Mouse (Mus musculus) hindbrain, embryonic 14.5 days (tissue): Measurements from ENCODE around the gene Myo1d. TPM values are rescaled to one million over a fixed set of nuclear protein-coding genes. Genes with fewer than 3 reads are reported as not detected.

Experiments used
- ATAC-seq: fragments of 200-750 bp; cut with Nextera tagmentation; 2 replicates; pipeline ENCODE4 v1.8.0; 2017; ENCODE audit warnings: moderate number of reproducible peaks, mild to moderate bottlenecking, moderate TSS enrichment, moderate library complexity; ENCODE audit not compliant: low FRiP score
- DNase-seq: peaks from one replicate; pipeline ENCODE4 v3.0.0-alpha.2; 2015; ENCODE audit warnings: low spot score
- H3K27ac ChIP-seq: fragments of 300-500 bp; sonication (generic); 2 replicates; pipeline ENCODE4 v1.5.1; 2014; ENCODE audit warnings: mild to moderate bottlenecking, moderate library complexity
- H3K27me3 ChIP-seq: fragments of 300-500 bp; sonication (generic); 2 replicates; pipeline ENCODE4 v1.6.1; 2014; ENCODE audit warnings: mild to moderate bottlenecking, low read length, mixed read lengths; ENCODE audit not compliant: control insufficient read depth, insufficient read depth
- H3K36me3 ChIP-seq: fragments of 300-500 bp; sonication (generic); replicated peaks from 2 replicates; pipeline ENCODE4 v1.6.1; 2014; ENCODE audit not compliant: control insufficient read depth, insufficient read depth
- H3K4me1 ChIP-seq: fragments of 300-500 bp; sonication (generic); replicated peaks from 2 replicates; pipeline ENCODE4 v1.6.1; 2014; ENCODE audit warnings: antibody characterized with exemption, low read length, mixed read lengths; ENCODE audit not compliant: control insufficient read depth, insufficient read depth
- H3K4me2 ChIP-seq: fragments of 300-500 bp; sonication (generic); replicated peaks from 2 replicates; pipeline ENCODE4 v1.6.1; 2014; ENCODE audit warnings: mild to moderate bottlenecking, moderate library complexity
- H3K4me3 ChIP-seq: fragments of 300-500 bp; sonication (generic); replicated peaks from 2 replicates; pipeline ENCODE4 v1.5.1; 2014; ENCODE audit warnings: mild to moderate bottlenecking, low read length
- H3K9ac ChIP-seq: fragments of 300-500 bp; sonication (generic); 2 replicates; pipeline ENCODE4 v1.6.1; 2014
- H3K9me3 ChIP-seq: fragments of 300-500 bp; sonication (generic); 2 replicates; pipeline ENCODE4 v1.6.1; 2016; ENCODE audit warnings: low read length; ENCODE audit not compliant: control insufficient read depth
- WGBS: fragments of 180-500 bp; shearing (Covaris S2); extraction: QIAGEN DNeasy Blood & Tissue Kit; methylation state at CpG from one replicate; pipeline ENCODE4 v1.1.7; 2014; 5-methylcytosine and 5-hydroxymethylcytosine counted together
- polyA plus RNA-seq: library from polyadenylated mRNA; unstranded; fragments of >200 nt; fragmentation: Nextera tagmentation; extraction: Ambion mirVana; gene quantifications from 2 replicates; pipeline ENCODE4 v1.2.1, GENCODE M21; 2014

The Myo1d gene
- polyA plus RNA-seq, 1 experiment from 2014 or later, result 2.9 TPM

GRCm38 (mm10) chr11:80754201-80754600, 25.6 kb downstream of the Myo1d start:
- ATAC-seq (no peak), DNase-seq (no peak)
- Histone ChIP-seq H3K9ac (no peak overlapping the region), H3K27ac (no peak overlapping the region), H3K9me3 (no peaks in the 10 kb centered on the region), H3K4me3 (no peak overlapping the region), H3K27me3 (no peaks in the 10 kb centered on the region), H3K4me1 (no peaks in the 10 kb centered on the region), H3K36me3 (no peaks in the 10 kb centered on the region), H3K4me2 (no peak overlapping the region)
- 76% methylated on average over 2 of the region's 2 CpGs for WGBS

- H3K27ac ChIP-seq, result no peak overlapping the region
- H3K4me2 ChIP-seq, result no peak overlapping the region
- H3K4me1 ChIP-seq, result peaks cover 8% of the 10 kb centered on the region; the same call in 1 of the 2 replicates
- no peak overlapping the region for H3K4me3 ChIP-seq
- no peak overlapping the region for H3K9ac ChIP-seq
- 92% methylated on average over 1 of the region's 1 CpGs for WGBS
- ATAC-seq (no peak), DNase-seq (no peak)
- H3K36me3 ChIP-seq, result no peaks in the 10 kb centered on the region
- H3K27me3 ChIP-seq, result no peaks in the 10 kb centered on the region
- H3K9me3 ChIP-seq, result no peaks in the 10 kb centered on the region
These were observed 28.7 kb downstream of the Myo1d start for GRCm38 (mm10) chr11:80751168-80751567.

DNA sequence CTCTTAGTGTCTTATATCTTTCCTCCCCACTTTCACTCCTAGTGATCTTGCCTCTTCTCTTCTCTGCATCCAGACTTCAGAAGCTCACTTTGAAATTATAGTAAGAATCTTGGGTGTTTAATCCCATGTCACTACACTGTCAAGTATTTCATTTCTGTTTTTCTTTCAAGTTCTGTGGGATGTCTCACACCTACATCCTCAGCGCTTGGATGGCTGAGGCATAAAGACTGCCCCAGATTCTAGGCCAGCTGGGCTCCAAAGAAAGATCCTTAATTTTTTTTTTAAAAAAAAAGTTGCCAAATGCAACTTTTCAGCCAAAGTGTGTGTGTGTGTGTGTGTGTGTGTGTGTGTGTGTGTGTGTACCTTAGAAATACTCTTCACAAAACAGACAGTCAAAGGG, 30.6 kb downstream of the Myo1d start:
- ATAC-seq (no peak), DNase-seq (no peak)
- Histone ChIP-seq H3K4me3 (no peak overlapping the region), H3K27me3 (no peaks in the 10 kb centered on the region), H3K4me2 (no peak overlapping the region), H3K9ac (no peak overlapping the region), H3K27ac (no peak overlapping the region), H3K36me3 (no peaks in the 10 kb centered on the region), H3K9me3 (no peaks in the 10 kb centered on the region), H3K4me1 (peaks cover 8% of the 10 kb centered on the region; the same call in 1 of the 2 replicates)
- WGBS, result 100% methylated on average over 1 of the region's 1 CpGs

GRCm38 (mm10) chr11:80745426-80745825, 34.4 kb downstream of the Myo1d start:
- Histone ChIP-seq H3K9me3 (no peaks in the 10 kb centered on the region), H3K36me3 (no peaks in the 10 kb centered on the region), H3K27me3 (no peaks in the 10 kb centered on the region), H3K4me2 (no peak overlapping the region), H3K9ac (no peak overlapping the region), H3K4me3 (no peak overlapping the region), H3K27ac (no peak overlapping the region), H3K4me1 (peaks cover 8% of the 10 kb centered on the region; the same call in 1 of the 2 replicates)
- 94% methylated on average over 5 of the region's 5 CpGs for WGBS
- ATAC-seq (no peak), DNase-seq (no peak)

GRCm38 (mm10) chr11:80743823-80744410, 35.9 kb downstream of the Myo1d start:
- Histone ChIP-seq H3K4me2 (no peak overlapping the region), H3K9ac (no peak overlapping the region), H3K4me3 (no peak overlapping the region), H3K4me1 (peaks cover 8% of the 10 kb centered on the region; the same call in 1 of the 2 replicates), H3K27ac (no peak overlapping the region), H3K36me3 (no peaks in the 10 kb centered on the region), H3K27me3 (no peaks in the 10 kb centered on the region), H3K9me3 (no peaks in the 10 kb centered on the region)
- DNase-seq (no peak), ATAC-seq (no peak)
- 81% methylated on average over 4 of the region's 4 CpGs for WGBS

GRCm38 (mm10) chr11:80742462-80742861, 37.4 kb downstream of the Myo1d start:
- WGBS, result 97% methylated on average over 4 of the region's 4 CpGs
- DNase-seq, result no peak
- no peak overlapping the region for H3K9ac ChIP-seq
- ATAC-seq, result no peak
- peaks cover 8% of the 10 kb centered on the region; the same call in 1 of the 2 replicates for H3K4me1 ChIP-seq
- H3K27me3 ChIP-seq, result no peaks in the 10 kb centered on the region
- H3K36me3 ChIP-seq, result no peaks in the 10 kb centered on the region
- H3K4me3 ChIP-seq, result no peak overlapping the region
- H3K27ac ChIP-seq, result no peak overlapping the region
- H3K4me2 ChIP-seq, result no peak overlapping the region
- H3K9me3 ChIP-seq, result no peaks in the 10 kb centered on the region

DNA sequence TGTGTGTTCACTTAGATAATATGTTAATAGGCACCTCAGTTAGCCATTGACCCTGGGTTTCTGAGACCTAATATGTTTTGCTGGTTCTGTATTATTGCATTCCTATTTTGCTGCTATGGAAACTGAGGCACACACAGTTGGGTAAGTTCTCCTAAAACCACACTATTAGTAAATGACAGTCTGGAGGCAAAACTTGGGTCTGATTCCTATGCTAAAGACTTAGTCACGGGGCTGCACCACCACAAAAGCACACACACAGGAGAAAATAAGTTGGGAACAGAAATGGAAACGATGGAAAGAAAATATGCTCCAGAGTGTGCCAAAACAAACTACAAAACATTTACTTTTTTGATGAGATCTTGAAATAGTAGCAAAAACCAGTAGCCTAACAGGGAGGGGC, 45.1 kb downstream of the Myo1d start:
- 80% methylated on average over 2 of the region's 2 CpGs for WGBS
- ATAC-seq, result no peak

DNA sequence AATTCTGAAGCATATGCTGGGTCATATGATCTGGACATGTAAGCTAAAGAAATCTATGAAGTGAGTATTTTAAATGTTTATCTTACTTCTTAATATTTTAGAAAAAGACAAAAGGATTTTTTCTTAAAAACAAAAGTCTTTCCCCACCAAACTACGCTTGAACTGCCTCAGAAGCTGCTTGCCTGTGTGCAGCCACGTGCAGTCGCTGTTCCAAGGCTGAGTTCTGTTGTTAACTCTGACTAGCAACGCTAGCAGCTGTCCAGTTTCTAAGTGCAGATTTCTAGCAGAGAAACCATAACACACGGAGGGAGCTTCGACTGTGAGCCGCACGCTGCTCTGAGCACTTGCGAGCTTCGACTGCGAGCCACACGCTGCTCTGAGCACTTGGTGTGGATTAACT, 55.1 kb downstream of the Myo1d start:
- Histone ChIP-seq H3K9me3 (no peaks in the 10 kb centered on the region), H3K27ac (no peak overlapping the region), H3K9ac (no peak overlapping the region), H3K4me3 (no peak overlapping the region), H3K36me3 (no peaks in the 10 kb centered on the region), H3K27me3 (no peaks in the 10 kb centered on the region), H3K4me2 (no peak overlapping the region), H3K4me1 (no peaks in the 10 kb centered on the region)
- DNase-seq, result no peak
- WGBS, result 72% methylated on average over 12 of the region's 12 CpGs
- no peak for ATAC-seq

More for the DNA sequence above, 45.1 kb downstream of the Myo1d start:
- Histone ChIP-seq H3K27ac (no peak overlapping the region), H3K4me2 (no peak overlapping the region), H3K9ac (no peak overlapping the region), H3K27me3 (no peaks in the 10 kb centered on the region), H3K4me1 (no peaks in the 10 kb centered on the region), H3K4me3 (no peak overlapping the region), H3K9me3 (no peaks in the 10 kb centered on the region), H3K36me3 (no peaks in the 10 kb centered on the region)
- no peak for DNase-seq

DNA sequence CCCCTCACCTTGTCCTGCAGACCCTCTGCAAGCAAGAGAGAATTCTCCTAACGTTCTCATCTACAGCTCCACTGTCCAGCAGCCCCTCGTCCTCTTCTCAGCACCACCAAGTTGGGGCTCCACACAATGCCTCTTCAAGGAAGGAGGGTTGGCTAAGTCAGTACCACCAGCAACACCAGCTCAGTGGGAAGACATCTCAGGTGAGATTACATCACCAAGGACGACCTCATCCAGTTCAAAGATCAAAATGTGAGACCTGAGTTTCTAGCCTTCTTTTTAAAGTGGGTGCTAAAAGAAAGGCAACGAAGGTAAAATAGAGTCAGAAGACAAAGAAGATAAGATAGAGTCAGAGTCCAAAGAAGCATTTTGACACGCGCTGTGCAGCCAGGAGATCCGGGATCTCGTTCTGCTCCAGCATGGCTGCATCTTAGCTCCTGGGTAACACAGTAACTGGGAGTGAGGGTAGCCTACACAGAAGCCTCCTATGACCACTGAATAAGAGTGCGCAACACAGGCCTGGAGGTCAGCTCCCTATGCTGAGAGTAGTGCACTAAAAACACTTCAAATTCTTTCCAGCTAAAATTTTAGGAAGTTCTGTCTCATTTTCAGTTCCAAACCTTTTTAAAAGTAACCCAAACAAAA, 56.3 kb downstream of the Myo1d start:
- H3K4me2 ChIP-seq, result no peak overlapping the region
- no peaks in the 10 kb centered on the region for H3K27me3 ChIP-seq
- no peaks in the 10 kb centered on the region for H3K36me3 ChIP-seq
- no peak overlapping the region for H3K4me3 ChIP-seq
- WGBS, result 90% methylated on average over 9 of the region's 9 CpGs
- H3K4me1 ChIP-seq, result no peaks in the 10 kb centered on the region
- H3K27ac ChIP-seq, result no peak overlapping the region
- ATAC-seq, result no peak
- no peaks in the 10 kb centered on the region for H3K9me3 ChIP-seq
- DNase-seq, result no peak
- no peak overlapping the region for H3K9ac ChIP-seq
